Mouse (Mus musculus): ENCODE data around the gene Lmo3. TPM values are rescaled to one million over a fixed set of nuclear protein-coding genes. Genes with fewer than 3 reads are reported as not detected.

The Lmo3 gene
- polyA plus RNA-seq, 1 experiment from 2014 or later = 1.3 TPM

- no peak overlapping the region; the same call in 1 of the 2 replicates for H3K9ac ChIP-seq (ENCODE audit: low read length)
- H3K4me2 ChIP-seq (replicated peaks; ENCODE audit: low read depth) = peak overlapping the region; percentile 61
- no peaks in the 10 kb centered on the region for H3K36me3 ChIP-seq (ENCODE audit: control insufficient read depth, insufficient read depth, low read length)
- TF ChIP-seq CTCF (IDR thresholded peaks at IDR 0.05; ENCODE audit: low read depth) = no peak
- no peak for TF ChIP-seq EP300 (optimal IDR thresholded peaks at IDR 0.05)
- no peaks in the 10 kb centered on the region for H3K27me3 ChIP-seq (ENCODE audit: control insufficient read depth, insufficient read depth, low read length)
- DNase-seq (ENCODE audit: low spot score) = no peak
- peak overlapping the region; percentile 36 for H3K4me3 ChIP-seq (ENCODE audit: low read depth, low read length)
- no peak overlapping the region for H3K27ac ChIP-seq (replicated peaks)
- 2% methylated on average over 24 of the region's 24 CpGs for WGBS
- no peaks in the 10 kb centered on the region for H3K9me3 ChIP-seq (ENCODE audit: control insufficient read depth, low read length)
- H3K4me1 ChIP-seq (replicated peaks; ENCODE audit: control insufficient read depth, insufficient read depth) = peaks cover 6% of the 10 kb centered on the region
- no peak for ATAC-seq (ENCODE audit: low FRiP score, low TSS enrichment)
Measured at GRCm38 (mm10) chr6:138421931-138422531, 159.7 kb downstream of the Lmo3 start.

DNA sequence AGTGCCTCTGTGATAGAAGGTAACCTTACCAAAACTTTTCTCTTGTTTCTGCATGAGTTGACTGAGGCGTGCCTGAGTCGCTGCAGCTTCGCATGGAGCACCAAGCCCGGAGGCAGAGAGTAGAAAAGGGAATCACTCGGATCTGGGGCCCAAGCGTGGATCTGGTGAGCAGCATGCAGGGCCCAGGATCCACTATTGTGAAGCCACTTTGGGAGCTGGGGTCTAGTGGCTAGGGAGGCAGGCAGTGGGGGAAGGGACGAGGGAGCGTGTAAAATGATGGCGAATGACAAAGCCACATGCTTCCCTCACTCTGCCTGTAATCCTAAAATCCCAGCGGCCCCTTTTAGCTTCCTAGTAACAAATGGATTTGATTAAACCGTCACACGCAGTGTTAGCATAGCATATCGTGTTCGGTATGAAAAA, 160.6 kb downstream of the Lmo3 start:
- Histone ChIP-seq H3K4me1 (replicated peaks; ENCODE audit: control insufficient read depth, insufficient read depth) (peaks cover 6% of the 10 kb centered on the region), H3K4me2 (replicated peaks; ENCODE audit: low read depth) (peak overlapping the region; percentile 61), H3K4me3 (ENCODE audit: low read depth, low read length) (peak overlapping the region; percentile 20; the same call in 1 of the 2 replicates), H3K27ac (replicated peaks) (no peak overlapping the region), H3K9me3 (ENCODE audit: control insufficient read depth, low read length) (no peaks in the 10 kb centered on the region), H3K27me3 (ENCODE audit: control insufficient read depth, insufficient read depth, low read length) (no peaks in the 10 kb centered on the region), H3K36me3 (ENCODE audit: control insufficient read depth, insufficient read depth, low read length) (no peaks in the 10 kb centered on the region), H3K9ac (ENCODE audit: low read length) (no peak overlapping the region)
- ATAC-seq (ENCODE audit: low FRiP score, low TSS enrichment) (no peak), DNase-seq (ENCODE audit: low spot score) (no peak)
- no peak for TF ChIP-seq CTCF (IDR thresholded peaks at IDR 0.05; ENCODE audit: low read depth)
- TF ChIP-seq EP300 (optimal IDR thresholded peaks at IDR 0.05) = no peak
- WGBS = 7% methylated on average over 14 of the region's 14 CpGs

- Histone ChIP-seq H3K4me2 (replicated peaks; ENCODE audit: low read depth) (peak overlapping the region; percentile 61; the same call in 1 of the 2 replicates), H3K9ac (ENCODE audit: low read length) (no peak overlapping the region), H3K4me1 (replicated peaks; ENCODE audit: control insufficient read depth, insufficient read depth) (peaks cover 6% of the 10 kb centered on the region), H3K27me3 (ENCODE audit: control insufficient read depth, insufficient read depth, low read length) (no peaks in the 10 kb centered on the region), H3K36me3 (ENCODE audit: control insufficient read depth, insufficient read depth, low read length) (no peaks in the 10 kb centered on the region), H3K27ac (replicated peaks) (no peak overlapping the region), H3K4me3 (ENCODE audit: low read depth, low read length) (no peak overlapping the region), H3K9me3 (ENCODE audit: control insufficient read depth, low read length) (no peaks in the 10 kb centered on the region)
- TF ChIP-seq EP300 (optimal IDR thresholded peaks at IDR 0.05) = no peak
- TF ChIP-seq CTCF (IDR thresholded peaks at IDR 0.05; ENCODE audit: low read depth) = no peak
- 26% methylated on average over 3 of the region's 3 CpGs for WGBS
- DNase-seq (ENCODE audit: low spot score) (no peak), ATAC-seq (ENCODE audit: low FRiP score, low TSS enrichment) (no peak)
Measured at GRCm38 (mm10) chr6:138420536-138420891, 161.3 kb downstream of the Lmo3 start.

DNA sequence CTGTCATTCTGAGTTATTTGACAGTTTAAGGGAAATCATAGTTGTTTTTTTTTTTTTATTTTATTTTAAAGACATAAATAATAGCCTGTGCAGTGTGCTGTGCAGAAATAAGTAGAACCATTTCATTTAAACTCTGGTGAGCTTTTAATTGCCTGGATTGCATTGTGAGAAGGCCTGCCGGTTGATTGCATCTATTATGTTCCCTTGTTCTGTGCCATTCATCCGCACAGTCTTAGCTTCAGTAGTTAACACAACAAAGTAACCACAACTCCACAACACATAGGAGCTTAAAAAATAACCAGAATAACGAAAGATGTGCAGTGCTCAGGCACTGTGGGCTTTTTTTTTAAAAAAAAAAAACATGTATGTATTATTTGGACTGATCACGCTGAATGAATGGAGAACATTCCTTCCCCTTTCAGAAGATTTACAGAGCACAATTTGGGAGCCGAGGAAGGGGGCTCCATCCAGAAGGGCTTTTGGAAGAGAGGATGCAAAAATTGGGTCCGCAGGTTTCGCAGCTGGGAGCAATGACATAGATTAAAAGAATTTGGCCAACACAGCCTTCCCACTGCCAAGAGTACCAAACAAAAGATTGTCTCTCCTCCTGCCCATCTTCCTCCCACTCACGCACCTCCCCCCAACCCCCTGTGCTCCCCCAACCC, 161.8 kb downstream of the Lmo3 start:
- no peak overlapping the region for H3K27ac ChIP-seq (replicated peaks)
- ATAC-seq (ENCODE audit: low FRiP score, low TSS enrichment) (no peak), DNase-seq (ENCODE audit: low spot score) (no peak)
- H3K4me3 ChIP-seq (ENCODE audit: low read depth, low read length) = no peak overlapping the region
- no peak overlapping the region for H3K4me2 ChIP-seq (replicated peaks; ENCODE audit: low read depth)
- H3K9ac ChIP-seq (ENCODE audit: low read length) = no peak overlapping the region
- no peaks in the 10 kb centered on the region for H3K27me3 ChIP-seq (ENCODE audit: control insufficient read depth, insufficient read depth, low read length)
- no peaks in the 10 kb centered on the region for H3K9me3 ChIP-seq (ENCODE audit: control insufficient read depth, low read length)
- TF ChIP-seq CTCF (IDR thresholded peaks at IDR 0.05; ENCODE audit: low read depth) (no peak), EP300 (optimal IDR thresholded peaks at IDR 0.05) (no peak)
- H3K4me1 ChIP-seq (replicated peaks; ENCODE audit: control insufficient read depth, insufficient read depth) = peaks cover 6% of the 10 kb centered on the region
- no peaks in the 10 kb centered on the region for H3K36me3 ChIP-seq (ENCODE audit: control insufficient read depth, insufficient read depth, low read length)
- WGBS = 65% methylated on average over 8 of the region's 8 CpGs

- Histone ChIP-seq H3K4me1 (replicated peaks; ENCODE audit: control insufficient read depth, insufficient read depth) (no peaks in the 10 kb centered on the region), H3K36me3 (ENCODE audit: control insufficient read depth, insufficient read depth, low read length) (no peaks in the 10 kb centered on the region), H3K4me2 (replicated peaks; ENCODE audit: low read depth) (no peak overlapping the region), H3K9me3 (ENCODE audit: control insufficient read depth, low read length) (no peaks in the 10 kb centered on the region), H3K4me3 (ENCODE audit: low read depth, low read length) (no peak overlapping the region), H3K9ac (ENCODE audit: low read length) (no peak overlapping the region), H3K27me3 (ENCODE audit: control insufficient read depth, insufficient read depth, low read length) (no peaks in the 10 kb centered on the region), H3K27ac (replicated peaks) (no peak overlapping the region)
- ATAC-seq (ENCODE audit: low FRiP score, low TSS enrichment) (no peak), DNase-seq (ENCODE audit: low spot score) (no peak)
- TF ChIP-seq CTCF (IDR thresholded peaks at IDR 0.05; ENCODE audit: low read depth) (no peak), EP300 (optimal IDR thresholded peaks at IDR 0.05) (no peak)
- WGBS = 84% methylated on average over 3 of the region's 3 CpGs
Measured at GRCm38 (mm10) chr6:138412075-138412474, 169.7 kb downstream of the Lmo3 start.

GRCm38 (mm10) chr6:138402031-138402430, 179.7 kb downstream of the Lmo3 start:
- Histone ChIP-seq H3K27me3 (ENCODE audit: control insufficient read depth, insufficient read depth, low read length) (no peaks in the 10 kb centered on the region), H3K4me2 (replicated peaks; ENCODE audit: low read depth) (no peak overlapping the region), H3K4me1 (replicated peaks; ENCODE audit: control insufficient read depth, insufficient read depth) (no peaks in the 10 kb centered on the region), H3K36me3 (ENCODE audit: control insufficient read depth, insufficient read depth, low read length) (no peaks in the 10 kb centered on the region), H3K27ac (replicated peaks) (no peak overlapping the region), H3K4me3 (ENCODE audit: low read depth, low read length) (no peak overlapping the region), H3K9me3 (ENCODE audit: control insufficient read depth, low read length) (no peaks in the 10 kb centered on the region), H3K9ac (ENCODE audit: low read length) (no peak overlapping the region)
- no peak for DNase-seq (ENCODE audit: low spot score)
- 67% methylated on average over 6 of the region's 6 CpGs for WGBS
- no peak for TF ChIP-seq EP300 (optimal IDR thresholded peaks at IDR 0.05)
- TF ChIP-seq CTCF (IDR thresholded peaks at IDR 0.05; ENCODE audit: low read depth) = no peak
- no peak for ATAC-seq (ENCODE audit: low FRiP score, low TSS enrichment)
